Mouse (Mus musculus): ENCODE data around the gene Ptpn14. TPM values are rescaled to one million over a fixed set of nuclear protein-coding genes. Genes with fewer than 3 reads are reported as not detected.

The Ptpn14 gene
- polyA plus RNA-seq, 1 experiment from 2014 or later, result 7.2 TPM

DNA sequence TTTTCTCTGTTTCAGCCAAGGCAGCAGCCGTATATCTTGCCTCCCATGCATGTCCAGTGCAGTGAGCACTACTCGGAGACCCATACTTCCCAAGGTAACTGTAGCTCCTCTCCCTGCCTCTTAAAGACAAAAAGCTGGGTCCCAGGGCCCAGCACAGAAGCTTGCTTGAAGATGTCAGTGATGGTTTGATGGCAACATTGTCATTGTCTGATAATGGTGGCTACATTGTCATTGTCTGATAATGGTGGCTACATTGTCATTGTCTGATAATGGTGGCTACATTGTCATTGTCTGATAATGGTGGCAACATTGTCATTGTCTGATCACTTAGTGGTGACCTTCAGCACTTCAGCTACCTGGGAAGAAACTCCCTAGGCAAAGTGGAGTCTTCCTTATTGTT is 118.3 kb downstream of the Ptpn14 start:
- Histone ChIP-seq H3K4me3 (no peak overlapping the region), H3K27me3 (ENCODE audit: insufficient read depth, poor library complexity, severe bottlenecking) (no peaks in the 10 kb centered on the region), H3K4me1 (peaks cover 6% of the 10 kb centered on the region; the same call in 1 of the 2 replicates), H3K27ac (no peak overlapping the region), H3K36me3 (peaks cover 80% of the 10 kb centered on the region), H3K9me3 (no peaks in the 10 kb centered on the region)
- WGBS, result 67% methylated on average over 2 of the region's 2 CpGs
- no peak for DNase-seq (ENCODE audit: low spot score)

- WGBS, result 72% methylated on average over 11 of the region's 11 CpGs
- Histone ChIP-seq H3K4me3 (no peak overlapping the region), H3K27ac (peak overlapping the region; percentile 16; the same call in 1 of the 2 replicates), H3K36me3 (peaks cover 77% of the 10 kb centered on the region), H3K4me1 (peaks cover 6% of the 10 kb centered on the region; the same call in 1 of the 2 replicates), H3K27me3 (ENCODE audit: insufficient read depth, poor library complexity, severe bottlenecking) (no peaks in the 10 kb centered on the region), H3K9me3 (no peaks in the 10 kb centered on the region)
- no peak for DNase-seq (ENCODE audit: low spot score)
Measured at GRCm38 (mm10) chr1:189849550-189849949, 121.5 kb downstream of the Ptpn14 start.

DNA sequence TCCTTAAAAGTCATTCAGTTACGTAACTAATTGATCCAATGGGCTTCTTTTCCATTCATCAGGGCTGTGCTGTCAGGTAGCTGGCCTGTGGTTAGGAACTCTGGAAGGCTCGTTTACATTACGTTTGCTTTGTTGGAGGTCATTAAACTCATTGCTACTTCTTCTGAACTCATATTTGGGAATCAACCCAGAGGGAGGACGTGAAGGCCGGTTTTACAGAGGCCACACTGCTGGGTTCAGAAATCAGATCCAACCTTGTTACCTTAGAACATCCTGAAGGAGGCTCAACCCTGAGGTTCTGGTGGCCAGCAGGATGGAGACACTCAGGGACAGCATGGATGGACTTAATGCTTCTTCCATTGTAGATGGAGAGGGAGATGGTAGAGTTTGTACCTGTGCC is 124.0 kb downstream of the Ptpn14 start:
- WGBS, result 89% methylated on average over 5 of the region's 5 CpGs
- Histone ChIP-seq H3K4me1 (peaks cover 6% of the 10 kb centered on the region; the same call in 1 of the 2 replicates), H3K9me3 (no peaks in the 10 kb centered on the region), H3K36me3 (peaks cover 78% of the 10 kb centered on the region), H3K4me3 (no peak overlapping the region), H3K27ac (no peak overlapping the region), H3K27me3 (ENCODE audit: insufficient read depth, poor library complexity, severe bottlenecking) (no peaks in the 10 kb centered on the region)
- no peak for DNase-seq (ENCODE audit: low spot score)

DNA sequence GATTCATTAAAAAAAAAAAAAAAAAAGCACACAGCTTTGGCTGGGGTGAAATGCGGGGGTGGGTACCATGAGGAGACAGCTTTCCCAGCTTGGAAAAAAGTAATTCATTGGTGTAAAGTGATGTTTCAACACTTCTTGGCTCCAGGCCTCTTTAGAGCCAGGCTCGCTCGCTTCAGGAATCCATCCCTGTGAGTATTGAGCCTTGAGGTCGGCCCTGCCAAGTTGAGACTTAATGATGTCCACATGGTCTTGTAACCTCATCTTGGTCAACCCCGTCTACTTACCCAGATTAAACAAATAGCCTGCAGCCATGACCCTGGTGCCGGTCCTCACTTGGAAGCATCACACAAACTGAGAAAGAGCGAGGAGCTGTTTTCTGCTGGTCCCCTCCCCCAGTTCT is 124.4 kb downstream of the Ptpn14 start:
- H3K36me3 ChIP-seq, result peaks cover 78% of the 10 kb centered on the region
- peaks cover 6% of the 10 kb centered on the region; the same call in 1 of the 2 replicates for H3K4me1 ChIP-seq
- H3K9me3 ChIP-seq, result no peaks in the 10 kb centered on the region
- no peak overlapping the region for H3K27ac ChIP-seq
- H3K4me3 ChIP-seq, result no peak overlapping the region
- WGBS, result 86% methylated on average over 7 of the region's 7 CpGs
- H3K27me3 ChIP-seq (ENCODE audit: insufficient read depth, poor library complexity, severe bottlenecking), result no peaks in the 10 kb centered on the region
- DNase-seq (ENCODE audit: low spot score), result no peak

- H3K27me3 ChIP-seq (ENCODE audit: insufficient read depth, poor library complexity, severe bottlenecking), result no peaks in the 10 kb centered on the region
- H3K27ac ChIP-seq, result no peak overlapping the region
- peaks cover 73% of the 10 kb centered on the region for H3K36me3 ChIP-seq
- H3K4me3 ChIP-seq, result no peak overlapping the region
- H3K9me3 ChIP-seq, result no peaks in the 10 kb centered on the region
- WGBS, result 88% methylated on average over 13 of the region's 13 CpGs
- no peak for DNase-seq (ENCODE audit: low spot score)
- H3K4me1 ChIP-seq, result peaks cover 2% of the 10 kb centered on the region; the same call in 1 of the 2 replicates
Measured at GRCm38 (mm10) chr1:189854646-189855045, 126.6 kb downstream of the Ptpn14 start.

DNA sequence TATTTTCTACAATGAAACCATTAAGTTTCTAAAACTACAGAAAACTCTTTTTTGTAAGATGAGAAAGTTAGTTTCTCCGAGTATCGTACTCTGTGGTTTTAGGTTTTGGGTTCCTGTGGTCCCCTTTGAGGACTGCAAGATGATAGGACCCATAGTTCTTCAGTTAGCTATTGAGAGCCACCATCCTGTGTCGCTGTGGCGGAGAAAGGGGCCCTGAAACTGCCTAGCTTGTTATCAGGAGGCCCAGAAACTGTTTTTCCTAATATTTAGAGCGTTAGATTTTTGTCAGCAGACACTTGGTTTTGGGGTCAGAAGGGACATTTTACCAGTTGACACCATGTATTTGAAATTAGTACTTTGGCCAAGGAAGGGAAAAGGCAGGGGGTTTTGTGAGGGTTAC is 127.7 kb downstream of the Ptpn14 start:
- DNase-seq (ENCODE audit: low spot score), result no peak

DNA sequence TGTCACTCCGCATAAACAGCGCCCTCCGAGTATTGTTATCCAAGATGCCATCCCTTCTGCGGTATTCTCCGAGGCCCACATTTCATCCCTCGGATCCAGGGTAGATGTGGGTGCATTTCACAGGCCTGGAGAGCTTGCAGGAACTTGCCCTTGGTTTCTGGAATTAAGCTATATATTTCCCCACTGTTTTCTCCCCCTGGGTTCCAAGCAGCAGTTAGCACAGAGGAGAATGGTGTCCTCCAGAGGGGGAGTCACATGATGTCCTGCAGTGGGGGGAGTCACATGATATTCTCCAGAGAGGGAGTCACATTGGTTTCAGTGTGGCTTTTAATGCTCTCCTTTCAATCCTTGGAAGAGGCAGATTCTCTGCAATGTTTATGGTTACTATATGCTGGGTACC is 130.3 kb downstream of the Ptpn14 start:
- DNase-seq (ENCODE audit: low spot score), result no peak
- no peaks in the 10 kb centered on the region for H3K27me3 ChIP-seq (ENCODE audit: insufficient read depth, poor library complexity, severe bottlenecking)
- peaks cover 58% of the 10 kb centered on the region for H3K36me3 ChIP-seq
- no peaks in the 10 kb centered on the region for H3K9me3 ChIP-seq
- H3K4me3 ChIP-seq, result no peak overlapping the region
- H3K27ac ChIP-seq, result no peak overlapping the region
- H3K4me1 ChIP-seq, result peaks cover 19% of the 10 kb centered on the region
- 87% methylated on average over 6 of the region's 6 CpGs for WGBS

More for the DNA sequence above, 127.7 kb downstream of the Ptpn14 start:
- Histone ChIP-seq H3K4me1 (peaks cover 4% of the 10 kb centered on the region; the same call in 1 of the 2 replicates), H3K9me3 (no peaks in the 10 kb centered on the region), H3K4me3 (no peak overlapping the region), H3K36me3 (peaks cover 69% of the 10 kb centered on the region), H3K27me3 (ENCODE audit: insufficient read depth, poor library complexity, severe bottlenecking) (no peaks in the 10 kb centered on the region), H3K27ac (no peak overlapping the region)
- WGBS, result 92% methylated on average over 5 of the region's 5 CpGs

- Histone ChIP-seq H3K4me3 (no peak overlapping the region), H3K36me3 (peaks cover 53% of the 10 kb centered on the region), H3K27ac (peak overlapping the region; percentile 64; the same call in 1 of the 2 replicates), H3K4me1 (peaks cover 19% of the 10 kb centered on the region), H3K27me3 (ENCODE audit: insufficient read depth, poor library complexity, severe bottlenecking) (no peaks in the 10 kb centered on the region), H3K9me3 (no peaks in the 10 kb centered on the region)
- WGBS, result 84% methylated on average over 17 of the region's 17 CpGs
- DNase-seq (ENCODE audit: low spot score), result no peak
Measured at GRCm38 (mm10) chr1:189860112-189860941, 132.3 kb downstream of the Ptpn14 start.

DNA sequence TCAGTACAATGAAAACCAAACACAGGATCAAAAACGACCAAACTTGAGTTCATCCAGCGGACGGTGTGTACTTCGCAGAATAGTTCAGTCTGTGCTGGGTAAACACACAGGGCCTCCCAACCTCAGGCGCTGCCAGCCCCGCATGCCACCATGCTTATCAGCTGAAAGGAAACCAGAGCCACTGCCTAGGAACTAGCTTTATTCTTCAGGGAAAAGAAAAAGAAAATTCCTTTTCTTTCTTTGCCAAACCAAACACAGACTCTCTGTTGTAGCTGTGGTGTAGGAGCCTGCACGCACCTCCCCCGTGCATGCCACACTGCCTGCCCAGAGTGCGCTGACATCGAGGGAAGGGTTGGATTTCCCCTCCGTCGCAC is 132.9 kb downstream of the Ptpn14 start:
- H3K9me3 ChIP-seq, result no peaks in the 10 kb centered on the region
- H3K27ac ChIP-seq, result peak overlapping the region; percentile 64; the same call in 1 of the 2 replicates
- H3K4me1 ChIP-seq, result peaks cover 19% of the 10 kb centered on the region
- no peak for DNase-seq (ENCODE audit: low spot score)
- WGBS, result 51% methylated on average over 12 of the region's 12 CpGs
- H3K4me3 ChIP-seq, result no peak overlapping the region
- H3K27me3 ChIP-seq (ENCODE audit: insufficient read depth, poor library complexity, severe bottlenecking), result no peaks in the 10 kb centered on the region
- peaks cover 59% of the 10 kb centered on the region for H3K36me3 ChIP-seq

GRCm38 (mm10) chr1:189863727-189864126 is 135.7 kb downstream of the Ptpn14 start:
- WGBS, result 88% methylated on average over 3 of the region's 3 CpGs
- no peak for DNase-seq (ENCODE audit: low spot score)
- H3K36me3 ChIP-seq, result peaks cover 42% of the 10 kb centered on the region; the same call in 1 of the 2 replicates
- peaks cover 44% of the 10 kb centered on the region for H3K4me1 ChIP-seq
- H3K27me3 ChIP-seq (ENCODE audit: insufficient read depth, poor library complexity, severe bottlenecking), result no peaks in the 10 kb centered on the region
- no peak overlapping the region for H3K27ac ChIP-seq
- H3K9me3 ChIP-seq, result no peaks in the 10 kb centered on the region
- H3K4me3 ChIP-seq, result no peak overlapping the region

- 73% methylated on average over 9 of the region's 9 CpGs for WGBS
Measured at GRCm38 (mm10) chr1:189864301-189864700, 136.2 kb downstream of the Ptpn14 start.

GRCm38 (mm10) chr1:189864846-189865560 is 136.9 kb downstream of the Ptpn14 start:
- no peaks in the 10 kb centered on the region for H3K27me3 ChIP-seq (ENCODE audit: insufficient read depth, poor library complexity, severe bottlenecking)
- H3K36me3 ChIP-seq, result peaks cover 45% of the 10 kb centered on the region; the same call in 1 of the 2 replicates
- 87% methylated on average over 15 of the region's 15 CpGs for WGBS
- H3K4me3 ChIP-seq, result no peak overlapping the region
- 0 out of 2 replicates have a peak overlapping the region, but pooled peaks have one; percentile 42 for H3K27ac ChIP-seq
- H3K4me1 ChIP-seq, result peaks cover 44% of the 10 kb centered on the region
- no peak for DNase-seq (ENCODE audit: low spot score)
- H3K9me3 ChIP-seq, result no peaks in the 10 kb centered on the region

More at GRCm38 (mm10) chr1:189864301-189864700, 136.2 kb downstream of the Ptpn14 start:
- Histone ChIP-seq H3K27ac (no peak overlapping the region), H3K27me3 (ENCODE audit: insufficient read depth, poor library complexity, severe bottlenecking) (no peaks in the 10 kb centered on the region), H3K36me3 (peaks cover 40% of the 10 kb centered on the region; the same call in 1 of the 2 replicates), H3K4me3 (no peak overlapping the region), H3K9me3 (no peaks in the 10 kb centered on the region), H3K4me1 (peaks cover 44% of the 10 kb centered on the region)
- DNase-seq (ENCODE audit: low spot score), result no peak

DNA sequence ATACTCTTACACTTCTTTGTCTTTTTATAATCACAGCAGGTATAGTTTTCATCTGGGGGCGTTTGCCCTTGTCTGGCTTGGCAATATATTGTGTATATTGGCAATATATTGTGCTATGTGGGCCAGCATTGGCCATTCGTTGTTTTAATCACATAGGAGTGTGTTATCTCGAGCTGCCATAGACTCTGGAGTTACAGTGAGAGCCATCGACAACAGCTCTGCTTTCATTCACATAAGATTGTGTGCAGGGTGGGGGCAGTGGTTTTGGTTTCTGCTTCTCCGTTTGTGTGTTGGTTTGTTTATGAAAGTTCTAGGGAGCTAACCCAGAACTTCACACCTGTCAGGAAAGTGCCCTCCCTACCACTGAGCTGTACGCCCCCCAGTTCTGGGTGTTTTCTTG is 138.6 kb downstream of the Ptpn14 start:
- DNase-seq (ENCODE audit: low spot score), result no peak
- WGBS, result 47% methylated on average over 6 of the region's 6 CpGs
- H3K27ac ChIP-seq, result peak overlapping the region; percentile 90
- H3K36me3 ChIP-seq, result peaks cover 46% of the 10 kb centered on the region
- peaks cover 33% of the 10 kb centered on the region for H3K4me1 ChIP-seq
- H3K9me3 ChIP-seq, result no peaks in the 10 kb centered on the region
- no peak overlapping the region for H3K4me3 ChIP-seq
- H3K27me3 ChIP-seq (ENCODE audit: insufficient read depth, poor library complexity, severe bottlenecking), result no peaks in the 10 kb centered on the region

Data from heart, embryonic 10.5 days (tissue).